Mouse (Mus musculus) embryonic fibroblast, embryonic 13.5 days (primary cell): ENCODE data around the gene Rdh16f1. TPM values are rescaled to one million over a fixed set of nuclear protein-coding genes. Genes with fewer than 3 reads are reported as not detected.
"Not testable (repeated sequence)": the region's sequence is repeated elsewhere in the genome, so short reads cannot be mapped to it uniquely, and the experiment has no call there.

Experiments used
- H3K27ac ChIP-seq: 2 replicates; pipeline ENCODE4 v1.5.1; 2012; ENCODE audit warnings: low read length, control low read depth, inconsistent platforms; ENCODE audit not compliant: insufficient read depth
- H3K4me1 ChIP-seq: 2 replicates; pipeline ENCODE4 v1.6.1; 2011; ENCODE audit warnings: low read length; ENCODE audit not compliant: control insufficient read depth, insufficient read depth
- H3K4me3 ChIP-seq: 2 replicates; pipeline ENCODE4 v1.5.1; 2011; ENCODE audit warnings: mild to moderate bottlenecking, control low read depth, low read length; ENCODE audit not compliant: insufficient read depth
- CTCF ChIP-seq: IDR thresholded peaks from 2 replicates; pipeline ENCODE4 v1.5.1; 2011; ENCODE audit warnings: mild to moderate bottlenecking, control low read depth, low read length, moderate library complexity, borderline replicate concordance; ENCODE audit not compliant: insufficient read depth
- POLR2A ChIP-seq: IDR thresholded peaks from 2 replicates; pipeline ENCODE4 v1.6.1; 2011; ENCODE audit warnings: low read depth, mild to moderate bottlenecking, control low read depth, low read length, moderate library complexity
- polyA plus RNA-seq: library from polyadenylated mRNA; stranded (reverse); fragments of >200 nt; gene quantifications from 2 replicates; pipeline ENCODE4 v1.2.4, GENCODE M21; 2011; ENCODE audit warnings: low read depth; ENCODE audit not compliant: missing spikeins, insufficient read length

Rdh16f1 gene
- polyA plus RNA-seq, 1 experiment: not detected

- TF ChIP-seq POLR2A: no peak
- TF ChIP-seq CTCF: no peak
- H3K27ac ChIP-seq: no peak within 1 kb of the TSS
- no peak within 1 kb of the TSS for H3K4me3 ChIP-seq
- no peaks in the 10 kb centered on the region for H3K4me1 ChIP-seq
These were observed 16.4 kb downstream of the Rdh16f1 start, which contains the start of gene Rdh9 for GRCm38 (mm10) chr10:127776011-127776410. Gene Rdh9 (plus strand): TSS chr10:127776386.

DNA sequence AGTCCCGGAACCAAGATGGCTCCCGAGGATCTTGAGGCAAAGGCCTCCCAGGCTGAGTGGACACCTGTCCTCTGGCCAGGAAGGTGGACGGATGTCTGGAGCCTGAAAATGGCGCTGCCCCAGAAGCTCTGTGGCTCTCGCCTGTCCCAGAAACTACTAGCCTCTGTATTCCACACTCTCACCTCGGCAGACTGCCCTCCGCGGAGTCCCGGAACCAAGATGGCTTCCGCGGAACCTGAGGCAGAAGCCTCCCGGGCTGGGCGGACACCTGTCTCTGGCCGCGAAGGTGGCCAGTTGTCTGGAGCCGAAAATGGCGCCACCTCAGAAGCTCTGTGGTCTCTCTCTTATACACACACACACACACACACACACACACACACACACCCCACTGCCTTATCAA is 22.7 kb downstream of the Rdh16f1 start:
- not testable (repeated sequence) for H3K4me3 ChIP-seq, H3K27ac ChIP-seq, H3K4me1 ChIP-seq

- H3K27ac ChIP-seq, H3K4me1 ChIP-seq, H3K4me3 ChIP-seq: not testable (repeated sequence)
These were observed 25.8 kb downstream of the Rdh16f1 start for GRCm38 (mm10) chr10:127785411-127785810.

- Histone ChIP-seq H3K4me1 (no peaks in the 10 kb centered on the region), H3K27ac (no peak overlapping the region), H3K4me3 (no peak overlapping the region)
- no peak for TF ChIP-seq POLR2A
- no peak for TF ChIP-seq CTCF
These were observed 39.7 kb downstream of the Rdh16f1 start for GRCm38 (mm10) chr10:127799295-127799694.

GRCm38 (mm10) chr10:127800891-127801290 is 41.3 kb downstream of the Rdh16f1 start, which contains the start of gene Rdh16:
Gene Rdh16 (plus strand): TSS chr10:127801152.
- H3K4me1 ChIP-seq: no peaks in the 10 kb centered on the region
- TF ChIP-seq CTCF (no peak), POLR2A (no peak)
- H3K4me3 ChIP-seq: no peak within 1 kb of the TSS
- H3K27ac ChIP-seq: no peak within 1 kb of the TSS

DNA sequence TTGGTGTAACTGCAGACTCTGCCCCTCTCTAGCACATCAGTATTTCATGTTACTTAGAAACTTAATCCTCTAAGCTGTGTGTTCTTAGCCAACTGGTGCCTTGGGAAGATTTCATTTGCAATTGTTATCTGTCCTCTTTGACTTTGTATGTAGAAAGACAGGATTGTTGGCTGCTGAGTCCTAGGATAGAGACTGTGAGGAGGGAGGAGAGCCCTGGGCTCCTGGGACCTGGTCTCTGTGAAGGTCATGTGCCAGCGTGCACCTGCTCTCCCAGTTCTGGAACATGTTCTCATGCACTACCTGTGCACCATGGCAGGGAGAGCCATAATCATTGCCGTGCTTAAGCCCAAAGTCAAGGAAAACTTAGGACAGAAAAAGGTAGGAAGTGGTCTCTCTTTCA is 42.0 kb downstream of the Rdh16f1 start:
- no peak overlapping the region for H3K27ac ChIP-seq
- no peak overlapping the region for H3K4me3 ChIP-seq
- H3K4me1 ChIP-seq: no peaks in the 10 kb centered on the region
- no peak for TF ChIP-seq POLR2A
- no peak for TF ChIP-seq CTCF

DNA sequence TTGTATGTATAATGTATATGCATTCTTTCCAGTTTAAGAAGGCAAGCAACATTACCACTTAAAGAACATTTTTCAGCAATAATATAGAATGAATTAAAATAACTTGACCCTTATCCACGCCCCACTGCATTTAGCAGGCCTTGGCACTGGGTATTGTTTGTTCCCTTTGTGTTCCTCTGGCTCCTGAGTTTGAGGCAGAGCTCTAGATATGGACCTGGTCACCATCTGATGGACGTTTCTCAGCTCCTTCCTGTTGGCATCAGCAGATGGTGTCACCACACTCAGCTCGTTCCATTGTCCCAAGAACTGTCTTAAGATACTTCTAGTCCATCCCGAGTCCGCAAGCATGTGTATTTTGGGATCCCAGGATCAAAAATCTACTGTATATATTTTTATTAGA is 42.6 kb downstream of the Rdh16f1 start:
- Histone ChIP-seq H3K4me1 (no peaks in the 10 kb centered on the region), H3K4me3 (no peak overlapping the region), H3K27ac (no peak overlapping the region)
- TF ChIP-seq CTCF (no peak), POLR2A (no peak)

GRCm38 (mm10) chr10:127804416-127804815 is 44.8 kb downstream of the Rdh16f1 start:
- Histone ChIP-seq H3K4me3 (no peak overlapping the region), H3K27ac (no peak overlapping the region), H3K4me1 (no peaks in the 10 kb centered on the region)
- TF ChIP-seq POLR2A (no peak), CTCF (no peak)

DNA sequence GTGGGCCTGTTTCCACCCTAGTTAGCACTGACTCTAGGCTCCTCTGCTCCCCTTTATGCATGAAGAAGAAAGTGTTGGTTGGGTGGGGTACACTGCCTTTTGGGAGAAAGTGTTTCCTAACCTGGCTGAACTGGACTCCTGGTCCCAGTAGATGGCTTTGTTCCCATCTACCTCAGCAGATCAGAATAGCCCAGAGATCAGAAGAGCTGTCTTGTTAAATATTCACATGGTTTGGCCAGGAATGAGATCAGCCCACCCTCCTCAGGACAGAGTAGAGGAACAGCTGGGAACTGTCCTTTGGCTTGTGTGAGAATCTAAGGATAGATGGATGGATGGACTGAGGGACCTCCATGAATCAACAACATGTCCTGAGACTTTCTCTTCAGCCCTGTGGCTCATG is 56.3 kb downstream of the Rdh16f1 start:
- Histone ChIP-seq H3K4me3 (no peak overlapping the region), H3K4me1 (no peaks in the 10 kb centered on the region), H3K27ac (no peak overlapping the region)
- TF ChIP-seq POLR2A: no peak
- no peak for TF ChIP-seq CTCF

- not testable (repeated sequence) for H3K27ac ChIP-seq, H3K4me1 ChIP-seq, H3K4me3 ChIP-seq
These were observed 57.8 kb downstream of the Rdh16f1 start for GRCm38 (mm10) chr10:127817268-127817910.

DNA sequence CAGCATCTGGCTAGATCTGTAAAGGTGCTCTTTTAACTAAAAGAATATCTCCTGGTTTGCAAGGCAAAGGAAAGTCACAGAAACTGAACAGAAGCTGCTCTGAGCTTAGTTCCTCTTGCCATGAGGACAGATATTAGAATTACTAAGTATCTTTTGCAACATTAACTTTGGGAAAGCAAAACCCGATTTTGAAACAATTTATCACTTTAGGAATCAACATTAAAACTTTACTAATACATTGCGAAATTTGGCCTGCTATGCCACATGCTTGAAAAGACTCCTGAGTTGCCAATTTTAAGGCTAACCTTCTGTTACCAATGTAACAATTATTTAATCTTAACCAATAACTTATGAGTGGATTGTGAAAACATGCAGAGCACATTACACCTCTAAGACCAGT is 62.2 kb downstream of the Rdh16f1 start:
- not testable (repeated sequence) for H3K4me1 ChIP-seq, H3K27ac ChIP-seq, H3K4me3 ChIP-seq
